Mouse (Mus musculus): ENCODE measurements around the gene Angptl7. TPM values are rescaled to one million over a fixed set of nuclear protein-coding genes. Genes with fewer than 3 reads are reported as not detected.

The Angptl7 gene
- polyA plus RNA-seq, 1 experiment from 2014 or later, result 15.0 TPM

DNA sequence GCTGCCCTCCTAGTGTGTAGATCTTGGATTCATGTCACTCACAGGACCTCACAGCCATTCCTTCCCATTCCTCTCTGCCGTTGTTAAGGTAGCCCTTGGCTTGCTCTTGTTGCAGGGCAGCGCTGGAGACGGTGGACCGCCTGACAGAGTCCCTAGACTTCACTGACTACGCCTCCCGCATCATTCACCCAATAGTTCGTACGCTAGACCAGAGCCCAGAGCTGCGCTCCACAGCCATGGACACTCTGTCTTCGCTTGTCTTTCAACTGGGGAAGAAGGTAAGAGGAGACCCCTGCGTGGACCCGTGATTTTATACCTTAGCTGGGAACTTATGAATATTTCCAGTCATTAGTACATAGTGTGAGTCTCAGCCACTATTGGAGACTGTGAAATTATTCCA is 15.7 kb downstream of the Angptl7 start:
- Histone ChIP-seq H3K36me3 (ENCODE audit: control insufficient read depth, insufficient read depth) (peaks cover 56% of the 10 kb centered on the region), H3K4me3 (ENCODE audit: low read length) (no peak overlapping the region), H3K27me3 (ENCODE audit: control insufficient read depth, insufficient read depth, low read length) (no peaks in the 10 kb centered on the region), H3K9ac (ENCODE audit: low read length) (no peak overlapping the region), H3K9me3 (replicated peaks; ENCODE audit: control insufficient read depth, low read length) (no peaks in the 10 kb centered on the region), H3K4me2 (ENCODE audit: low read depth, low read length) (no peak overlapping the region), H3K4me1 (ENCODE audit: control insufficient read depth, insufficient read depth, low read length) (no peaks in the 10 kb centered on the region), H3K27ac (ENCODE audit: low read length) (no peak overlapping the region)
- 97% methylated on average over 12 of the region's 12 CpGs for WGBS
- no peak for ATAC-seq (replicated peaks; ENCODE audit: extremely low read depth, insufficient read depth, low FRiP score)

DNA sequence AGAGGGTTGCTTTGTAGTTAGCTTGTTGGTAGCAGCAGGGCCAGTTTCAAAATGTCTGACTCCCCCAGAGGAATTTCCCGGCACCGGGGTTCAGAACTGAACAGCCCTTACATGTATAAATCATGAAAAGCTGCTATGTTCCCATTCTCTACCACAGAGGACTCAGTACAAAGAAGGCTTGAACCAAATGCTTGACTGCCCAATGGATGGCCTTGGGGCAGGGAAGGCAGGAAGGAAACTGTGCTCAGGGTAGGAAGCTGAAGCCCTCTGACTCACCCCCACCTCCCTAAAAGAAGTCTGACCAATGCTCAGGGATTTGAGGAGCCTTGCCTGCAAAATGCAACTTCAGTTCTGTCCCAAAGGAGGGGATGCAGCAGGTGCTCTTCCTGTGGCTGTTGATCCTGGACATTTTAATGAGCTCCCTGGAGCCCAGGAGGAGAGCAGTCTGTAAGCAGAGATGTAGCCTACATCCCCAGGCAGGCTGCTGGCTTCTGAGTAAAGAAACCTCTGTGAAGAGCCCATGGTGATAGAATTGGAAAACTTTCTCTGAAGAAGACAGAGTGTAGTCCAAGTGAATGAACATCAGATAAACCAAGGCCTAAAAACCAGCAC is 18.6 kb downstream of the Angptl7 start:
- H3K27ac ChIP-seq (ENCODE audit: low read length), result no peak overlapping the region
- ATAC-seq (replicated peaks; ENCODE audit: extremely low read depth, insufficient read depth, low FRiP score), result no peak
- H3K27me3 ChIP-seq (ENCODE audit: control insufficient read depth, insufficient read depth, low read length), result no peaks in the 10 kb centered on the region
- no peak overlapping the region for H3K9ac ChIP-seq (ENCODE audit: low read length)
- H3K4me1 ChIP-seq (ENCODE audit: control insufficient read depth, insufficient read depth, low read length), result no peaks in the 10 kb centered on the region
- no peaks in the 10 kb centered on the region for H3K9me3 ChIP-seq (replicated peaks; ENCODE audit: control insufficient read depth, low read length)
- no peak overlapping the region for H3K4me2 ChIP-seq (ENCODE audit: low read depth, low read length)
- H3K4me3 ChIP-seq (ENCODE audit: low read length), result no peak overlapping the region
- WGBS, result 82% methylated on average over 2 of the region's 2 CpGs
- H3K36me3 ChIP-seq (ENCODE audit: control insufficient read depth, insufficient read depth), result peaks cover 56% of the 10 kb centered on the region

DNA sequence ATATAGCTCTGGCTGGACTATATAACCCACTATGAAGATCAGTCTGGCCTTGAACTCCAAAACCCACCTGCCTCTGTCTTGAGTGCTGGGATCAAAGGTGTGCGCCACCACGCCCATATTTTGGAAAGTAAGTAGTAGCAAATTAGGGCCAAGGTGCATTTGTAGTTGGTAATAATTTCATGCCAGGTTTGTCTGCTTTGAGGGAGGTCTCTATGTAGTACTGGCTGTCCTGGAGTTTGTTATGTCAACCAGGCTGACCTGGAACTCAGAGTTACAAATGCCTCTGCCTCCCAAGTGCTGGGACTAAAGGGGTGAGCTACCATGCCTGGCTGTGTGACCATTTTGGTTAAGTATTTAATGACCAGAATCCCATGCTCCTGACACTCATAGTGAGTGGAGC is 20.0 kb downstream of the Angptl7 start:
- Histone ChIP-seq H3K9ac (ENCODE audit: low read length) (no peak overlapping the region), H3K4me3 (ENCODE audit: low read length) (no peak overlapping the region), H3K4me1 (ENCODE audit: control insufficient read depth, insufficient read depth, low read length) (no peaks in the 10 kb centered on the region), H3K9me3 (replicated peaks; ENCODE audit: control insufficient read depth, low read length) (no peaks in the 10 kb centered on the region), H3K27me3 (ENCODE audit: control insufficient read depth, insufficient read depth, low read length) (no peaks in the 10 kb centered on the region), H3K27ac (ENCODE audit: low read length) (no peak overlapping the region), H3K4me2 (ENCODE audit: low read depth, low read length) (no peak overlapping the region), H3K36me3 (ENCODE audit: control insufficient read depth, insufficient read depth) (peaks cover 51% of the 10 kb centered on the region)
- ATAC-seq (replicated peaks; ENCODE audit: extremely low read depth, insufficient read depth, low FRiP score), result no peak
- 93% methylated on average over 2 of the region's 2 CpGs for WGBS

DNA sequence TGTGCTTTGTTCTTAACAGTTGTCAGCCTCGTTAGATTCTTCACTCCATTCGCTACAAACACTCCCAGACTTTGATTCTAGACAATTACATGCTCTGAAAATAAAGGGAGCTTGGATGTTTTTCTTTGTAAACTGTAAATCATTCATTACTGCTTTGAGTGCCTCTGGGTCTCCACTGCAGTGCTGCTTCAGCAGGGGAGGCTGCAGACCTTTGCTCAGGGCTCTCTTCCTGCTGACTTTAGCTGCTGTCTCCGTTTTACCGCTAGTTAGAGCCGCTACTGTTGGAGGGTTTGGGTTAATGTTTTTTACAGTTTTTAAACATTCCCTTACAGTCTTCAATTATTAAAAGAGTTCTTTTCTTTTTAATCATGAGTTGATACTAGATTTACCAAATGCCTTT is 26.8 kb downstream of the Angptl7 start:
- ATAC-seq (replicated peaks; ENCODE audit: extremely low read depth, insufficient read depth, low FRiP score), result no peak
- H3K4me1 ChIP-seq (ENCODE audit: control insufficient read depth, insufficient read depth, low read length), result no peaks in the 10 kb centered on the region
- peaks cover 67% of the 10 kb centered on the region for H3K36me3 ChIP-seq (ENCODE audit: control insufficient read depth, insufficient read depth)
- H3K9ac ChIP-seq (ENCODE audit: low read length), result no peak overlapping the region
- H3K9me3 ChIP-seq (replicated peaks; ENCODE audit: control insufficient read depth, low read length), result no peaks in the 10 kb centered on the region
- no peak overlapping the region for H3K27ac ChIP-seq (ENCODE audit: low read length)
- no peak overlapping the region for H3K4me3 ChIP-seq (ENCODE audit: low read length)
- no peak overlapping the region for H3K4me2 ChIP-seq (ENCODE audit: low read depth, low read length)
- H3K27me3 ChIP-seq (ENCODE audit: control insufficient read depth, insufficient read depth, low read length), result no peaks in the 10 kb centered on the region
- 93% methylated on average over 5 of the region's 5 CpGs for WGBS

DNA sequence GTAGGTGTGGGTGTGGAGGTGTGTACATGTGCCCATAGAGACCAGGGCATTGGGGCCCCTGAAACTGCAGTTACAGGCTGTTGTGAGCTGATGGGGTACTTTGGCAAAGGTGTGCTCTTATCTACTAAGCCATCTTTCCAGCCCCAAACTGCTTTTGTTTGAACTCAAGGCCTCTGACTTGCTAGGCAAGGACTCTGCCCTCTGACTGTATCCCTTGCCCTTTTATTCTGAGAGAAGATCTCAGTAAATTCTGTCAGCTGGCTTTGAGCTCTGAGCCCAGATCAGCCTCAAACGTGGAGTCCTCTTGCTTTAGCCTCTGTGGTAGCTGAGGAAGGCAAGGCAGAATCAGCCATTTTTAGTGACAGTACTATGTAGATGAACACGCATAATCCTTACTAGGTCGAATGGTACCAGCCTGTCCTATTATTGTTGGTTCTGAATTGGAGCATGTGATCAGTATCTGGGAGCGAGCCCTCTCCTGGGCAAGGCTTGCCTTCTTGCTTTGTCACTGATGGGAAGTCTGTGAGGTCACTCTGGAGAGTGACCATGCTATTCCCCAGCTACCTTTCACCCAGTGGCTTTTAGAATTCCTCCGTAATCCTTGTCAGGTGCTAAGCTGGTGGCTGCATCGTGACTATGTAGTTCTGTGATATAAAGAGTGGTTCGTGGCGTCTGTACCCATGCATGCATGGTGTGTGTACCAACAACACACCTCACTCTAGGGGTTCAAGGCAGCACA is 27.7 kb downstream of the Angptl7 start:
- Histone ChIP-seq H3K36me3 (ENCODE audit: control insufficient read depth, insufficient read depth) (peaks cover 71% of the 10 kb centered on the region), H3K4me1 (ENCODE audit: control insufficient read depth, insufficient read depth, low read length) (no peaks in the 10 kb centered on the region), H3K4me2 (ENCODE audit: low read depth, low read length) (no peak overlapping the region), H3K4me3 (ENCODE audit: low read length) (no peak overlapping the region), H3K9me3 (replicated peaks; ENCODE audit: control insufficient read depth, low read length) (no peaks in the 10 kb centered on the region), H3K9ac (ENCODE audit: low read length) (no peak overlapping the region), H3K27me3 (ENCODE audit: control insufficient read depth, insufficient read depth, low read length) (no peaks in the 10 kb centered on the region), H3K27ac (ENCODE audit: low read length) (no peak overlapping the region)
- WGBS, result 87% methylated on average over 8 of the region's 8 CpGs
- no peak for ATAC-seq (replicated peaks; ENCODE audit: extremely low read depth, insufficient read depth, low FRiP score)

DNA sequence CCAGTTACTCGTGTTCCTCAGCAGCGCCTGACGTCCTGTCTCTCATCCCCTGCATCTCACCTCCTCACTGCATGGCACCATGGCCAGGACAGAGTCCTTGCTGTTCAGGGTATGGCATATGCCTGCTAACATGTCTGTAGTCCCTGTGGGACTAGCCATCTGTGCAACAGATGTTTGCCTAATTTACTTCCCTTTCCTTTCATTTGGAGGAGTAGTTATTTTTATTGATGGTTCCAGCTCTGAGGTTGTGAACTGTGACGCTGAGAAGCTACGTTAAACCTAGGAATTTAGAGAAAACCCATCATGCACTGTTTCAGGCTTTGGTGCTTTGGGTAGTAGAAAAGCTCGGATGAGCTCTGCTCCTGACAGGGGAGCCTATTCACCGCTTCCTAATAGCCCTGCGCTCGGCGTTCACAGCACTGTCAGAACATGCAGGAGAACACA is 28.9 kb downstream of the Angptl7 start:
- no peak overlapping the region for H3K4me2 ChIP-seq (ENCODE audit: low read depth, low read length)
- no peaks in the 10 kb centered on the region for H3K4me1 ChIP-seq (ENCODE audit: control insufficient read depth, insufficient read depth, low read length)
- H3K4me3 ChIP-seq (ENCODE audit: low read length), result no peak overlapping the region
- 86% methylated on average over 10 of the region's 10 CpGs for WGBS
- no peak overlapping the region for H3K27ac ChIP-seq (ENCODE audit: low read length)
- no peaks in the 10 kb centered on the region for H3K27me3 ChIP-seq (ENCODE audit: control insufficient read depth, insufficient read depth, low read length)
- no peak for ATAC-seq (replicated peaks; ENCODE audit: extremely low read depth, insufficient read depth, low FRiP score)
- H3K36me3 ChIP-seq (ENCODE audit: control insufficient read depth, insufficient read depth), result peaks cover 72% of the 10 kb centered on the region
- H3K9ac ChIP-seq (ENCODE audit: low read length), result no peak overlapping the region
- no peaks in the 10 kb centered on the region for H3K9me3 ChIP-seq (replicated peaks; ENCODE audit: control insufficient read depth, low read length)

DNA sequence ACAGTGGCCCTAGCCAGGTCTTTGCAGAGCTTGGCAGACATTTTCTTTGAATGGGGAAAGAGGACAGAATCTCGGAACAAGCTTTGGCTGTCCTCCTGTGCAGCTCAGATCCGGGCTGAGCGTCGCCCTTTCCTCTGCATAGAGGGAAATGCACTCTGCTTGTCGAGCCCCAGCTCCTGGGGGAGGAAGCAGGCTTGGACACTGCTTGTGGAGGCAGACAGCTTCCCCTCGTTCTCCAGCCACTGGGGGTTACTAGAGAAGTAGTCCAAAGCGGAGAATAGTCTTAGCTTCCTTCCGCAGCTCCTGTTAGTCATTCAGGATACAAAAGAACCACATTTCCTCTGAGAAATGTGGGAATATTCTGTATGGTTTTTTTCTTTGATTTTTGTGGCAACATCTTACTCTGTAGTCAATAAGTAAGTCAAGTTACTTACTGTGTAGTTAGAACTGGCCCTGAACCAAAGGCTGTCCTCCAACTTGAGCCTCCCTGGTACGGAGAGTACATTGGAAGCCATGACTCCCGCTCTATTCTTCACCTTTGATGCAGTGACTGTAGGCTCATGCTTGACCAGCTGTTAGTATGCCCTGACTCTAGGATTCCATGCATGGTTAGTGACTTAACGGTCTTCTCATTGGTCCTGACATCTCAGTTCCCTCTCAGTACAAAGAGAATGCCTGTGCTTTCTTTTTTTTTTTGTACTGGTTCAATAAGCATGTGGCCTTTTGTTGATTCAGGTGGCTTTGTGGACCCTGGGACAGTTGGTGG is 30.6 kb downstream of the Angptl7 start:
- Histone ChIP-seq H3K9me3 (replicated peaks; ENCODE audit: control insufficient read depth, low read length) (no peaks in the 10 kb centered on the region), H3K4me1 (ENCODE audit: control insufficient read depth, insufficient read depth, low read length) (no peaks in the 10 kb centered on the region), H3K4me2 (ENCODE audit: low read depth, low read length) (no peak overlapping the region), H3K4me3 (ENCODE audit: low read length) (no peak overlapping the region), H3K36me3 (ENCODE audit: control insufficient read depth, insufficient read depth) (peaks cover 77% of the 10 kb centered on the region), H3K27ac (ENCODE audit: low read length) (no peak overlapping the region), H3K27me3 (ENCODE audit: control insufficient read depth, insufficient read depth, low read length) (no peaks in the 10 kb centered on the region), H3K9ac (ENCODE audit: low read length) (no peak overlapping the region)
- no peak for ATAC-seq (replicated peaks; ENCODE audit: extremely low read depth, insufficient read depth, low FRiP score)
- WGBS, result 90% methylated on average over 11 of the region's 11 CpGs

DNA sequence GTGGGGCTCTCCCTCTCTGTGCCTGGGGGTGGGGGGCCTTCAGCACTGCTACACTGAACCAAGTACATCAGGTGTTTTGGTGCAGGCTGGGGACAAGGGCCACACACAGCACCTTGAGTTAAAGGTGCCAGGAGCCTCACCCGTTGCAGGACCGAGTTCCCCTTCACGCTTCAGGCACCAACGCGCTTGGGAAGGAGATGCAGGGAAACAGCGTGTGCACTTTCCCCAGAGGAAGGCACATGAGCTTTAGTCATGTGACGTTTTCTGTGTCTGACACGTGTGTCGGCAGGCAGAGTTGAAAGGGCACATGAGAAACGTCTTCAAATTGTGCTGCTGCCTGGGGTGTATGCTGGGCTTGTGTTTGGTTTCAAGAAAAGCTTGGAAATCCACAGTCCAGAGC is 31.9 kb downstream of the Angptl7 start:
- H3K27me3 ChIP-seq (ENCODE audit: control insufficient read depth, insufficient read depth, low read length), result no peaks in the 10 kb centered on the region
- no peaks in the 10 kb centered on the region for H3K4me1 ChIP-seq (ENCODE audit: control insufficient read depth, insufficient read depth, low read length)
- no peak overlapping the region for H3K27ac ChIP-seq (ENCODE audit: low read length)
- peaks cover 85% of the 10 kb centered on the region for H3K36me3 ChIP-seq (ENCODE audit: control insufficient read depth, insufficient read depth)
- no peak overlapping the region for H3K4me2 ChIP-seq (ENCODE audit: low read depth, low read length)
- ATAC-seq (replicated peaks; ENCODE audit: extremely low read depth, insufficient read depth, low FRiP score), result no peak
- H3K4me3 ChIP-seq (ENCODE audit: low read length), result no peak overlapping the region
- H3K9me3 ChIP-seq (replicated peaks; ENCODE audit: control insufficient read depth, low read length), result no peaks in the 10 kb centered on the region
- WGBS, result 94% methylated on average over 10 of the region's 10 CpGs
- H3K9ac ChIP-seq (ENCODE audit: low read length), result no peak overlapping the region

DNA sequence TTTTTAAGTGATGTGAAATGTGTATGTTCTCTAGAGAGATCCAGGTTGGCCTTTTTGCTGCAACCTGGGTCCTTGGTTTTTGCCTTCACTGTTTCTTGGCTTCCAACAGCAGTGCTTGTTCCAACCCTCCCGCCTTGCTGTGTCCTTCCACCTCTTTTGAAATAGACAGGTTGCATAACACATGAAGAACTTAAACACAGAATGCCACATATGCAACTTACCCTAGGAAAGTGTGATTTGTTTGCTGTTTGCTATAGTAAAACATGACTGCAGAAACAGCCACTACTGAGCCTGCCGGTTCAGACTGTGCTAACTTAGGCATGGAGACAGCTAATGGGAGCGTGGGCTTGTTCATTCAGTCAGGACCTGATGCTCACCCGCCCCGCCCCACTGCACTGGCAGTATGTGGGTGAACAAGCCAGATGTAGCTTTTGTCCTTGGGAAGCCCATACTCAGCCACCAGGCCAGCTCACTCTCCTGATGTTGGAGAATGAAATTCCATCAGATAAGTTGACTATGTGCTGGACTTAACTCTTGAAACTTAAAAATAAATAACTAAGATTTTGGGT is 33.7 kb downstream of the Angptl7 start:
- Histone ChIP-seq H3K4me2 (ENCODE audit: low read depth, low read length) (no peak overlapping the region), H3K4me1 (ENCODE audit: control insufficient read depth, insufficient read depth, low read length) (no peaks in the 10 kb centered on the region), H3K4me3 (ENCODE audit: low read length) (no peak overlapping the region), H3K9me3 (replicated peaks; ENCODE audit: control insufficient read depth, low read length) (no peaks in the 10 kb centered on the region), H3K9ac (ENCODE audit: low read length) (no peak overlapping the region), H3K27ac (ENCODE audit: low read length) (no peak overlapping the region), H3K36me3 (ENCODE audit: control insufficient read depth, insufficient read depth) (peaks cover 85% of the 10 kb centered on the region), H3K27me3 (ENCODE audit: control insufficient read depth, insufficient read depth, low read length) (no peaks in the 10 kb centered on the region)
- no peak for ATAC-seq (replicated peaks; ENCODE audit: extremely low read depth, insufficient read depth, low FRiP score)
- 91% methylated on average over 5 of the region's 5 CpGs for WGBS
